Mouse (Mus musculus) heart, adult 2 months (tissue): ENCODE measurements around the gene Camta1.

Source experiments
- CTCF ChIP-seq: fragments of 200-600 bp; IDR thresholded peaks from 2 replicates; pipeline ENCODE4 v1.8.1; 2022; ENCODE audit warnings: antibody characterized with exemption, mild to moderate bottlenecking, moderate library complexity
- EP300 ChIP-seq: fragments of 200-500 bp; IDR thresholded peaks from 2 replicates; pipeline ENCODE4 v1.6.1; 2011; ENCODE audit warnings: low read depth, low read length, control low read depth; ENCODE audit not compliant: insufficient read depth
- POLR2A ChIP-seq: fragments of 200-500 bp; IDR thresholded peaks from 2 replicates; pipeline ENCODE4 v1.6.1; 2011; ENCODE audit warnings: mild to moderate bottlenecking, low read depth, low read length, control low read depth; ENCODE audit not compliant: insufficient read depth

DNA sequence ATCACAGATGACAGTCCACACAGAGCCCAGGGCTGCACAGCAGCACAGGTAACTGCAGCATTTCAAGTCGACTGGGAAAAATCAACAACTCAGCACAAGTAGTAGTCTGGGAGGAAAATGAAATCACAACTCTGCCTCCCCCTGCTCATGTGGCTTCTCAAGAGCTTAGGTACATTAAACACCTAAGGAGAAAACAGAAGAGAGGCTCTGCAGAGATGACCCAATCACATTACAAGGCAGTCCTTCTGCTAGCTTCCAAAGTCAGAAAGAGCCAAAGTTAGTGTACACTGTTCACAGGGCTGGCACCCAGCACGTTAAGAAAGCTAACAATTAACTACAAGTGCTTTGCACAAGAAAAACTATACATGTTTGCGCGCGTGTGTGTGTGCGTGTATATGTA lies 56.6 kb downstream of the Camta1 start:
- TF ChIP-seq POLR2A, result no peak
- TF ChIP-seq CTCF, result no peak
- TF ChIP-seq EP300, result no peak
